Mouse (Mus musculus) small intestine, adult 10 weeks (tissue): ENCODE measurements around the gene Rere. TPM values are rescaled to one million over a fixed set of nuclear protein-coding genes. Genes with fewer than 3 reads are reported as not detected.

ENCODE experiments used
- polyA plus RNA-seq: library from polyadenylated mRNA; stranded (reverse); fragments of 350-450 nt; fragmentation: Illumina TruSeq; extraction: RNeasy Lipid Tissue Mini Kit (QIAGEN cat#74804); gene quantifications from one replicate; pipeline ENCODE4 v1.2.3, GENCODE M21; 2014; ENCODE audit warnings: low replicate concordance

Rere gene
- 28.1 TPM for polyA plus RNA-seq

DNA sequence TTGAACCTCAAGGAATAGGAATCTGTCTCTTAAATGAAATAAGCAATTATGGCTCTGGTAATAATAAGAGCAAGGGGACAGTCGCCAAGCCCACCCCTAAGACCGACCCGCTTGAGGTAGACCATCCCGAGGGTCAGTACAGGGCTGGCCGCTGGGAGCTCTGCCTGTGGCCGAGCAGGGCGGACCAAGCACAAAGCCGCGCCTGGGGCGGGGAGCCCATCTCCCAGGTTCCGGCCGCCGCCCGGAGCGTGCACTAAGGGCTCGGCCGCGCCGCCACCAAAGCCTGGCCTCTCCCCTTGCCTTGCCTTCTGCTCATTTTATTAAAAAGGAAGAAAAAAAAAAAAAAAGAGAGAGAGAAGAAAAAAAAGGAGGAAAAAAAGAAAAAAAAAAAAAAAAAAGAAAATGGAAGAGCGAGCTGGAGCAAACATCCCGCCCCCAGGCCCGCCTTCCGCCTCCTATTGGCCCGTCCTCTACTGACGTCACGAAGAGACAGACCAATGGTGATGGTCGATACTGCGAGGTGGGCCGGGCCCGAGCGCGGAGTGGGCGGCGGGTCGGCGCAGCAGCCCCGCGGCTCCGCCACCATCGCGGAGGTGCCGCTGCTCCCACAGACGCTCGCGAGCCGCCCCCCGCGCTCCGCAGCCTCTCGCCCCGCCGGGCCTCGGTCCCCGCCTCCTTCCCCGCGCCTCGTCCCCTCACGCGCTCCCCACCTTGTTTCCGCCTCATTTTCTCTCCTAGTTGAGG lies at the start of gene Rere:
Gene Rere, plus strand, starts transcription at position 629 of the 744 bp plus-strand sequence.

DNA sequence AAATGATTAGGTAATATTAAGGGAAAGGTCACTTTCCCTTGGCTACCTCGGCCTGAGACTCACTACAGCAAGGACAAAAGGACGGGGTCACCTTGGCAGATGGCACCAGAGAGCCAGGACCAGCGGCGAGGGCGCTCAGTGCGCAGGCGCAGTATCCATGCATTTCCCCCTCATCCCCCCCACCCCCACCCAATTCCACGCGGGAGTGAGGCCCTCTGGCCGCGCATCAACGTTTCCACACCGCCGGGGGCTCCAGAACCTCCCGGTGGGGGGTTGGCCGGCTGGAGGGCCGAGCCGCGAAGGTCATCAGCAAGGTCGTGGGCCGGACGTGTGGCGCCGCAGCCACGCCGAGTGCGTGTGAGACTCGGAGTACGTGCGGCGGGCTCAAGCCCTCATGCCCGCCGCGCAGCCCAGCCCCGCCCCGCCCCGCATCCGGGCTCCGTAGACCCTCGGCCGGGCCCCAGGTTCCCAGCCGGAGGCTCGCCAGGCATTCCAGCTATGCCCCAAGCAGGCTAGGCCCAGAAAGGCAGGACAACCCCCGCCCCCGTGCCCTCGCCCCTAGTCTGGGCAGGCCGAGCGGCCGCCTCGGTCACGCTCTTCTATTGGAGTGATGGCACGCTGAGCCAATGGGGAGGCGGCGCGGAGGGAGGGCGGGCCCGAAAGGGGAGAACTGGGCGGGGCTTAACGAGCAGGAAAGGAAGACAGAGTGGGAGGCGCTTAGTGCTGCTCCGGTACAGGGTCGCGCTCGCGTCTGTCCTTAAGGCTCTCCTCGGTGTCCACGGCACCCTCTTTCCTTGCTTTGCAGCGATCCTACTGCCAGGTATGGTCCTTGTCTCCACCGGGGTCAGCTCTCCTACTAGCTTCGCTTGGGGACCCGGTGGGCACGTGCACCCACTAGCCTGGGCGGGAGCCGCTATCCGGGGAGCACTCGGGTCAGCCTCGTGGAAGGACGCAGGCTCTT lies 44.6 kb upstream of the Rere start, which contains the start of gene Eno1:
Gene Eno1, plus strand, starts transcription at position 201 of the 961 bp plus-strand sequence.

DNA sequence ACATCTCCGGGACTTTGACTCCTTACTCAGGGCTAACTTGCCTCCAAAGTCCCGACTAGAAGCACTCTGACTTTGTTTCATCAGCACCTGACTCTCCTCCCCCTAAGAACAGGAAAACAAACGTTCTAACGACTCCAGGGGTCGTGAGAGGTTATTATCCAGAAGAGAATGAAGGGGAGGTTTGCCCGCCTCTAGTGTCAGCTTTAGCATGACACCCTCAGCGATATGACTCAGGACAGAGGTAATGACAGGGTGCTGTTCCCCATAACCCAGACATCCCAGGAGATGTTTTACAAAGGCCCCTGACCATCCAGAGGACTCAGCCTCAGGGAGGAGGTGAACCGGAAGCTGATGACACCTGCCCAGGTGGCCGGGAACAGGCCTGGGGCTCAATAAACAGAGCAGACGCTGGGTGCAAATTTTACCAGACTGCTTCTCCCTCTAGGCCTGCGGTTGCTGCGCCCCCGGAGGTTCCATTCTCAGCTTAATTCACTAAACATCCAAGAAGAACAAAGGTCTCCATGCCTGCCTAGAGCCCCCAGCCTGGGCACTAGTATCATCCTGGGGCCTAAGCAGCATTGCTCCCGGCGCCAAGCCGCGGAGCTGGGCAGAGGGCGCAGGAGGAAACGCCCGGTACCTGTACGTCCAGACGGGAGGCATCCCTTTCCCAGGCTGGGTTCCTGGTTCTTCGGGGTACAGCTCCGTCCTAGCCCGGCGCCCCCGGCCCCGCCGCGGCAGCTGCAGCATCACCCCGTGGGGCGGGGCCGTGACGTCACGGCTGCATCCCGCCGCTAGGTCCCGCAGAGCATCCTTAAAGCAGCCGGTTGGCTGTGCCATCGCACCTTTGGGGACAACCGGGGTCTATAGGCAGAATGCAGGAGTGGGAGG lies 370.2 kb downstream of the Rere start, which contains the start of gene Slc45a1:
Gene Slc45a1, minus strand, starts transcription at position 785 of the 888 bp plus-strand sequence.

Other genes starting within 250 kb of the Rere start
- 1.9 TPM for gene Gpr157, start 194.3 kb upstream of the Rere start, polyA plus RNA-seq
- 48.3 TPM for gene Slc2a5, start 162.4 kb upstream of the Rere start, polyA plus RNA-seq
- 2.5 TPM for gene Slc2a7, start 132.7 kb upstream of the Rere start, polyA plus RNA-seq
- not detected for gene Car6, start 80.3 kb upstream of the Rere start, polyA plus RNA-seq
- 155 TPM for gene Eno1, start 44.9 kb upstream of the Rere start, polyA plus RNA-seq